Mouse (Mus musculus) G1E (cell line): ENCODE results near the gene H2-DMa.

Experiments used
- CTCF ChIP-seq: IDR thresholded peaks from 2 replicates; pipeline ENCODE4 v1.5.1; 2012; ENCODE audit warnings: low read depth, low read length, inconsistent platforms, mixed read lengths
- GATA1 ChIP-seq: IDR thresholded peaks from 2 replicates; pipeline ENCODE4 v1.6.1; 2012; ENCODE audit warnings: borderline replicate concordance, low read length, inconsistent platforms, mixed read lengths
- POLR2AphosphoS5 ChIP-seq: IDR thresholded peaks from 2 replicates; pipeline ENCODE4 v1.6.1; 2012; ENCODE audit warnings: low read depth, low read length, inconsistent platforms; ENCODE audit not compliant: insufficient replicate concordance
- TAL1 ChIP-seq: conservative IDR thresholded peaks from 2 replicates; pipeline ENCODE4 v1.6.1; 2012; ENCODE audit warnings: low read depth, low read length, inconsistent platforms, mixed read lengths

DNA sequence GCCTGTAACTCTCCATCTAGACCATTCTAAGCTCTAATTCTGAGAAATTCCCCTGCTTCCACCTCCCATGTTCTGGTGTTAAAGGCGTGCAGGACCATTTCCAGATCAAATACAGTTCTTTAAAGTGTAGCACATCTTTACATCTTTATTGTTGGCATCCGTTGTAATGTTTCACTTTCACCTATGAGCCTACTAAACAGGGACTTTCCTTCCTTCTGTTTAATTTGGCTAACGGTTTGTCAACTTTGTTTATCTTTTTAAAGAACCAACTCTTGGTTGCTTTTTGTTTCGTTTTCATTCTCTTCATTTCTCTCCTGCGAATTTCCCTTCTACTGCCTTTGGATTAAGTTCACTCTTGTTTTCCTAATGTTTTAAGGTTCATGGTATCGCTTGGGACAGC, 16.5 kb upstream of the H2-DMa start:
- TF ChIP-seq CTCF: no peak
- TF ChIP-seq POLR2AphosphoS5: no peak
- TF ChIP-seq TAL1: no peak
- TF ChIP-seq GATA1: no peak
